Mouse (Mus musculus) brain, embryonic 18.5 days (tissue): ENCODE results near the gene Selp.
A peak's percentile ranks its signal among the peaks of the same experiment; 100 is the strongest.

Experiments used
- DNase-seq: peaks from one replicate; pipeline ENCODE4 v3.0.0-alpha.2; 2012; ENCODE audit warnings: low read depth, low spot score

Gene Selp

GRCm38 (mm10) chr1:164178429-164178828, 63.4 kb downstream of the Selp start:
- DNase-seq: no peak

DNA sequence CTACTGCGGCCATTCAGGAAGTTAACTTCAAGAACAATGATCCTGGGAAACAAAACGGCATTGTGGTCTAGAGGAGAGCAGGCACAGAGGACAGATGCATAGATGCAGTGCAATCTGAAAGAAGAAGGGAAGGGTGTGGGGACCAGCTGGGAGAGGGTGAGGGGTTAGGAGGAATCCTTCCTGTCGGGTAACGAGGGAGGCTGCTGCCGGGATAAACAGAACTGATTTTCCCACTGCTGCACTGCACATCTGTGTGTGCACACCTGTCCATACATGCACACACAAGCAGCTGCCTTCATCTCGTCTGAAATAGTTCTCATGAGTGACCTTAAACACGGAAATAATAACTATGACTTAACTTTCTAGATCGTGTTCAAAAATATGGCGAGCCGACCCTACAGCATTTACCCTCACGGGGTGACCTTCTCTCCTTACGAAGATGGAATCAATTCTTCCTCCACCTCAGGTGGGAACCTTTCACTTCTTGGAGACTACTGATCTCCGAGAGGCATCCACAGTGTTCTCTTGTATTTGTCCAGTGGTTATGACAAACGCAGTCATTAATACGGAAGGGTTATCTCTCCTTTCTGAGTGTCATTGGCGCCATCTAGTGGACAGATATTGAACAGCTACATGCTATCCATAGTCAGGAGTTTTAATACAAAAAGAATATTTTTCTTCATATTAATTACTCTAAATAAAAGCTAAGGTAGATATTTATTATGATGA, 69.2 kb downstream of the Selp start:
- peak; percentile 26 for DNase-seq

DNA sequence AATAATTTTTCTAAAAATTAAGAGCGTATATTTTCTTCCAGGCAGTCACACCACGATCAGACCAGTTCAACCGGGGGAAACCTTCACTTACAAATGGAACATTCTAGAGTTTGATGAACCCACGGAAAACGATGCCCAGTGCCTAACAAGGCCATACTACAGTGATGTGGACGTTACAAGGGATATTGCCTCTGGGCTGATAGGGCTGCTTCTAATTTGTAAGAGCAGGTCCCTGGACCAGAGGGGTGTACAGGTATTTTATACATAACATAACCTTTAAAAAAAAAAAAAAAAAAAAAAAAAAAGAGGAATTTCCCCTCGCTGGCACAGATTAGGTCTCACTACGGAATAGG, 69.8 kb downstream of the Selp start:
- no peak for DNase-seq

DNA sequence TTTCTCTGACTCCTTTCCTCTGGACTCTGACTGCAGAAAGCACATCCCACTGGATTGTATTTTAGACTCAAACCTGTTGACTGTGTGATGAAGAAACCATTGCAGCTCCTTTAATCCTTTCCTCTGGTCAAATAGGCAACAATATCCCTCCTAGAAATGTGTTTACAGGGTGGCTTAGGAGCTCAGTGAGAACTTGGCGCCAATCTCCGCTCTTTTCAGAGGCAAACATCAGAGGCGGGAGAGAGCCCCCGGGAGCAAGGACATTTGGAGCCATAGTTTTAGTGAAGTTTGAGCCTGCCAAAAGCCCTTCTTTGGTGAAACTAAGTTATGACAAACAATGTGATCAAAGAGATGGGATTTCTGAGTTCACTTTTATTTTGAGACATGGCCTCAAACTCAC, 70.3 kb downstream of the Selp start:
- DNase-seq: no peak

DNA sequence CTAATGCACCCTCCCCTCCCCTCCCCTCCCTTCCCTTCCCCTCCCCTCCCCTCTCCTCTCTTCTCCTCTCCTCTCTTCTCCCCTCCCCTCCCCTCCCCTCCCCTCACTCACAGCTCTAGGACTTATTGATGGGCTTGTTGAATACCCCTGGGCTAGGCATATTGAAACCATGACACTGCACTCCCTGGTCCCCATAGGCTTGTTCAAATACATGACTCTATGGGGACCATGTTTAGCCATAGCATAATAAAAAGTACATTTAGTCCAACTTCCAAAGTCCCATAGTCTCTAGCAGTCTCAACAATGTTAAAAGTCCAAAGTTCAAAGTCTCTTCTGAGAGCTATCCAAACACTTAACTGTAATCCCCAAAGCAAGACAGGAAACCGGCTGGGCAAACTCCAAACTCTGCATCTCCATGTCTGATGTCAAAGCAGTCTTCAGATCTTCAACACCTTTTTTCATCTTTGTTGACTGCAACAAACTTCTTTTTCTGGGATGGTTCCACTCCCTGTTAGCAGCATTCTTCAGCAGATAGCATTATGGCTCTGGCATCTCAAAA, 72.0 kb downstream of the Selp start:
- DNase-seq: no peak

DNA sequence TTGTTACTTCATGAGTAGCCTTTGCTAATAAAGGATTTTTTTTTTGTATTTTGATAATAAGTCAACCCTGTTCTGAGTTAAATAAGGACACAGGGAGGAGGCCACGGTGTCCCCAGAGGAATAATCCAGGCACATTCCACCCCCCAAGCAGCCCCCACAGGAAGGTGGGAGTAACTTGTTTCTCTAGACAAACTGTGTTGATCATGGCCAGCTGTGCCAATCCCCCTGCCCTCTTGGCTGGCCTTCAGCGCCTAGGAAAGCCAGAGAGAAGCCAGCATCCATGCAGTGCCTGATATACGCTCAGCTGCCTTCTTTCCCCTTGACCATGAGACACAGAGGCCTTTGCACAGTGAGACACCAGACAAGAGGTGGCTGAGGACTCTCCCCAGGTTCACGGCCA, 84.5 kb downstream of the Selp start:
- DNase-seq: no peak
